Mouse (Mus musculus): ENCODE measurements around the gene Matn4.

GRCm38 (mm10) chr2:164352697-164353096, 52.3 kb downstream of the Matn4 start:
- TF ChIP-seq EP300 (IDR thresholded peaks at IDR 0.05; ENCODE audit: low read depth) (no peak), CTCF (IDR thresholded peaks at IDR 0.05; ENCODE audit: low read depth) (no peak)
